Mouse (Mus musculus) gastrocnemius, adult 8-10 months (tissue): ENCODE measurements around the gene Gm28230. TPM values are rescaled to one million over a fixed set of nuclear protein-coding genes. Genes with fewer than 3 reads are reported as not detected.

Experiments
- DNase-seq, 2 experiments: peaks; one replicate each; pipeline ENCODE4 v3.0.0; 2022; ENCODE audit warnings: low spot score in 2 of 2
- total RNA-seq, 4 experiments: library from RNA; stranded (reverse); gene quantifications; 2 replicates each; pipeline ENCODE4 v1.2.4; 2022

Gm28230 gene
- total RNA-seq, 4 experiments from 2014 or later, result 0.31 TPM; not detected in 3

- DNase-seq, result peak; percentile 62 to 77
Observed at GRCm38 (mm10) chr2:74691022-74691951, 35.2 kb upstream of the Gm28230 start, which contains the start of gene Hoxd10. Gene Hoxd10, plus strand, starts transcription at chr2:74691924.

- DNase-seq, result no peak
Observed at GRCm38 (mm10) chr2:74691995-74692807, 34.3 kb upstream of the Gm28230 start.

GRCm38 (mm10) chr2:74692808-74693431 is 33.6 kb upstream of the Gm28230 start:
- DNase-seq, result no peak

GRCm38 (mm10) chr2:74693432-74693827 is 33.1 kb upstream of the Gm28230 start:
- no peak for DNase-seq

- no peak for DNase-seq
Observed at GRCm38 (mm10) chr2:74694066-74694465, 32.5 kb upstream of the Gm28230 start.

GRCm38 (mm10) chr2:74695383-74695782 is 31.1 kb upstream of the Gm28230 start:
- no peak for DNase-seq

- no peak for DNase-seq
Observed at GRCm38 (mm10) chr2:74695813-74696430, 30.6 kb upstream of the Gm28230 start.

- no peak for DNase-seq
Observed at GRCm38 (mm10) chr2:74696442-74697335, 29.8 kb upstream of the Gm28230 start.

GRCm38 (mm10) chr2:74697567-74698121 is 28.9 kb upstream of the Gm28230 start, which contains the start of gene Hoxd9:
Gene Hoxd9, plus strand, starts transcription at chr2:74697727.
- peak; percentile 59 to 74 for DNase-seq

- DNase-seq, result peak; percentile 37 to 48
Observed at GRCm38 (mm10) chr2:74698201-74699052, 28.1 kb upstream of the Gm28230 start.

GRCm38 (mm10) chr2:74699053-74699430 is 27.5 kb upstream of the Gm28230 start:
- no peak for DNase-seq

- DNase-seq, result no peak
Observed at GRCm38 (mm10) chr2:74699664-74700545, 26.6 kb upstream of the Gm28230 start.

GRCm38 (mm10) chr2:74700546-74701112 is 25.9 kb upstream of the Gm28230 start:
- no peak for DNase-seq

- peak in 1 of 2 experiments; percentile 53 for DNase-seq
Observed at GRCm38 (mm10) chr2:74701949-74702819, 24.3 kb upstream of the Gm28230 start.

GRCm38 (mm10) chr2:74702820-74703219 is 23.7 kb upstream of the Gm28230 start:
- DNase-seq, result no peak

GRCm38 (mm10) chr2:74703317-74703716 is 23.2 kb upstream of the Gm28230 start:
- DNase-seq, result no peak
